ENCODE assay signal across 13 mouse cellular contexts in the genomic region with DNA sequence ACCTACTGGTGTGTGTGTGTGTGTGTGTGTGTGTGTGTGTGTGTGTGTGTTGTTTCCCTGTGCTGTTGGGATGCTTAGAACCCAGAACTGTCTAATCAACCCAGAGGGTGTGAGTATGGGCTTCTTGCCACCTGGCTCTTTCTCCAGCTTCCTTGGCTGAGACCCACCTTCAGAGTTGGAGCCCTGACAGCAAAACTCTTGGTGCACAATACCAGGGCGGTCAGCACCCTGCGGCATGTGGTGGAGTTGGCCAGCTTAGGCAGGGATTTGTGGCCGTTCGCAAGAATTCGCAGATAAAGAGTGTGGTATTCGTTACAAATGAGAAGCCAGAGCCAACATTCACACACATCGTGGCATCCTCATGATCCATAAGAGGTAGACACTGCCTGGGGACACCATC.
A peak's percentile ranks its signal among the peaks of the same experiment; 100 is the strongest.
DNase-seq lines count a peak whose midpoint lies in the region; ATAC-seq and TF ChIP-seq lines count a peak whose summit lies in the region.
"Had no signal": no experiment of that assay in that cellular context is flagged by ENCODE, and none has a peak within 500 bp of the region (broad histone marks: within the 10 kb centered on the region; RNA-seq: fewer than 3 reads in every experiment).

No protein-coding gene starts in this region.

- H3K27me3 ChIP-seq in forebrain, embryonic 16.5 days (replicated peaks; ENCODE audit: control insufficient read depth, insufficient read depth, low read length), result no peaks in the 10 kb centered on the region
- H3K27me3 ChIP-seq in kidney, adult 2 months (replicated peaks; ENCODE audit: control insufficient read depth, insufficient read depth, low read length), result no peaks in the 10 kb centered on the region
- H3K27me3 ChIP-seq: intestine, embryonic 15.5 days had no signal

- no peaks in the 10 kb centered on the region for H3K4me1 ChIP-seq in forebrain, embryonic 16.5 days (replicated peaks; ENCODE audit: control insufficient read depth, insufficient read depth, low read length)
- 0 out of 2 replicates have a peak, but pooled peaks cover 3% of the 10 kb centered on the region for H3K4me1 ChIP-seq in kidney, adult 2 months (ENCODE audit: control insufficient read depth, insufficient read depth, low read length)
- H3K4me1 ChIP-seq: intestine, embryonic 15.5 days; midbrain, embryonic 15.5 days had no signal

- H3K36me3 ChIP-seq in forebrain, embryonic 16.5 days (ENCODE audit: control insufficient read depth, insufficient read depth), result no peaks in the 10 kb centered on the region
- no peaks in the 10 kb centered on the region for H3K36me3 ChIP-seq in kidney, adult 2 months (ENCODE audit: control insufficient read depth, insufficient read depth, low read length)
- H3K36me3 ChIP-seq: intestine, embryonic 15.5 days; midbrain, embryonic 15.5 days had no signal

- H3K9me3 ChIP-seq in forebrain, embryonic 16.5 days (ENCODE audit: control insufficient read depth, low read length), result no peaks in the 10 kb centered on the region
- H3K9me3 ChIP-seq: intestine, embryonic 15.5 days; midbrain, embryonic 15.5 days had no signal

- intact Hi-C loops in left cerebral cortex, postnatal 14 days (cut with DNase I), result no loop called here

- DNase-seq in layer of hippocampus, postnatal 10 days (ENCODE audit: low spot score in 2 of 2), result peak; percentile 57 to 67
- no peak for DNase-seq in layer of hippocampus, adult 18-20 months (ENCODE audit: low spot score in 2 of 2)
- DNase-seq in NIH3T3 (ENCODE audit: low read depth), result peak; percentile 25
- no peak for DNase-seq in kidney, adult 2 months
- DNase-seq in left cerebral cortex, postnatal 14 days (ENCODE audit: low spot score in 2 of 2), result no peak
- DNase-seq: right cerebral cortex, adult 18-20 months had no signal

- no peak for TF ChIP-seq CTCF in kidney, adult 2 months (conservative IDR thresholded peaks at IDR 0.05; ENCODE audit: insufficient read depth, insufficient read length, low read depth, low read length)

- WGBS in forebrain, embryonic 16.5 days, result 62% methylated on average over 7 of the region's 7 CpGs
- 84% methylated on average over 7 of the region's 7 CpGs for WGBS in kidney, adult 2 months

- no peak overlapping the region for H3K4me2 ChIP-seq in forebrain, embryonic 16.5 days (ENCODE audit: low read length)
- H3K4me2 ChIP-seq: intestine, embryonic 15.5 days; midbrain, embryonic 15.5 days had no signal

- no peak for TF ChIP-seq POLR2A in kidney, adult 2 months (IDR thresholded peaks at IDR 0.05; ENCODE audit: low read depth, low read length)

- no peak overlapping the region for H3K9ac ChIP-seq in forebrain, embryonic 16.5 days (replicated peaks; ENCODE audit: low read depth, low read length)
- H3K9ac ChIP-seq: intestine, embryonic 15.5 days; liver, embryonic 14.5 days; midbrain, embryonic 15.5 days had no signal

- no peak overlapping the region for H3K4me3 ChIP-seq in forebrain, embryonic 16.5 days (replicated peaks; ENCODE audit: low read length)
- H3K4me3 ChIP-seq in kidney, adult 2 months (ENCODE audit: insufficient read depth, low read depth, low read length), result no peak overlapping the region
- H3K4me3 ChIP-seq: intestine, embryonic 15.5 days; midbrain, embryonic 15.5 days had no signal

- H3K27ac ChIP-seq in forebrain, embryonic 16.5 days (ENCODE audit: low read length), result no peak overlapping the region
- H3K27ac ChIP-seq in kidney, adult 2 months (ENCODE audit: insufficient read depth, low read depth, low read length), result no peak overlapping the region
- H3K27ac ChIP-seq: intestine, embryonic 15.5 days; liver, embryonic 14.5 days; midbrain, embryonic 15.5 days; stomach, postnatal 0 days had no signal

- ATAC-seq in cerebellum, adult (ENCODE audit: insufficient number of reproducible peaks, low FRiP score, low TSS enrichment), result 0 out of 2 replicates have a peak, but pooled peaks have one; percentile 31
- peak; percentile 61 for ATAC-seq in forebrain, embryonic 16.5 days
- ATAC-seq in activated CD4-positive, CD25-positive, alpha-beta regulatory T cell, adult 4 months, result no peak
- ATAC-seq: intestine, embryonic 15.5 days; midbrain, embryonic 15.5 days had no signal

Comparison
In these comparisons a context has a peak if more than half of its experiments do, and no peak if none do; other contexts are left out.
1. DNase-seq: peak in layer of hippocampus, postnatal 10 days (2 of 2) and NIH3T3 (single experiment); none in layer of hippocampus, adult 18-20 months (0 of 2), kidney, adult 2 months (single experiment) and left cerebral cortex, postnatal 14 days (0 of 2).